Mouse (Mus musculus) hindbrain, embryonic 11.5 days (tissue): ENCODE measurements at regions not wholly inside any gene's neighbourhood (a gene's known extent, or its start where the extent isn't known, plus 50 kb on each side); places are given as distances from the start of the nearest gene placed in this dataset.

Experiments
- ATAC-seq: fragments of 200-750 bp; cut with Nextera tagmentation; 2 replicates; pipeline ENCODE4 v1.8.0; 2017; ENCODE audit warnings: mild to moderate bottlenecking, moderate TSS enrichment, moderate library complexity; ENCODE audit not compliant: low FRiP score
- DNase-seq: peaks from one replicate; pipeline ENCODE4 v3.0.0-alpha.2; 2015; ENCODE audit warnings: low spot score
- H3K27ac ChIP-seq: fragments of 300-500 bp; sonication (generic); 2 replicates; pipeline ENCODE4 v1.5.1; 2014; ENCODE audit warnings: mild to moderate bottlenecking, low read depth, low read length
- H3K27me3 ChIP-seq: fragments of 300-500 bp; sonication (generic); 2 replicates; pipeline ENCODE4 v1.6.1; 2014; ENCODE audit warnings: mild to moderate bottlenecking, low read length, moderate library complexity, mixed read lengths; ENCODE audit not compliant: control insufficient read depth, insufficient read depth
- H3K36me3 ChIP-seq: fragments of 300-500 bp; sonication (generic); 2 replicates; pipeline ENCODE4 v1.6.1; 2014; ENCODE audit warnings: mild to moderate bottlenecking, low read length, moderate library complexity, mixed read lengths; ENCODE audit not compliant: control insufficient read depth, insufficient read depth
- H3K4me1 ChIP-seq: fragments of 300-500 bp; sonication (generic); replicated peaks from 2 replicates; pipeline ENCODE4 v1.6.1; 2014; ENCODE audit warnings: low read length, mixed read lengths; ENCODE audit not compliant: control insufficient read depth, insufficient read depth
- H3K4me2 ChIP-seq: fragments of 300-500 bp; sonication (generic); replicated peaks from 2 replicates; pipeline ENCODE4 v1.6.1; 2014; ENCODE audit warnings: mild to moderate bottlenecking, low read depth, low read length
- H3K4me3 ChIP-seq: fragments of 300-500 bp; sonication (generic); 2 replicates; pipeline ENCODE4 v1.5.1; 2014; ENCODE audit warnings: low read depth, low read length
- H3K9ac ChIP-seq: fragments of 300-500 bp; sonication (generic); 2 replicates; pipeline ENCODE4 v1.6.1; 2014; ENCODE audit warnings: low read depth, low read length
- H3K9me3 ChIP-seq: fragments of 300-500 bp; sonication (generic); 2 replicates; pipeline ENCODE4 v1.6.1; 2016; ENCODE audit warnings: low read length; ENCODE audit not compliant: control insufficient read depth
- WGBS: fragments of 180-500 bp; shearing (Covaris S2); extraction: QIAGEN DNeasy Blood & Tissue Kit; methylation state at CpG from one replicate; pipeline ENCODE4 v1.1.7; 2014; 5-methylcytosine and 5-hydroxymethylcytosine counted together

DNA sequence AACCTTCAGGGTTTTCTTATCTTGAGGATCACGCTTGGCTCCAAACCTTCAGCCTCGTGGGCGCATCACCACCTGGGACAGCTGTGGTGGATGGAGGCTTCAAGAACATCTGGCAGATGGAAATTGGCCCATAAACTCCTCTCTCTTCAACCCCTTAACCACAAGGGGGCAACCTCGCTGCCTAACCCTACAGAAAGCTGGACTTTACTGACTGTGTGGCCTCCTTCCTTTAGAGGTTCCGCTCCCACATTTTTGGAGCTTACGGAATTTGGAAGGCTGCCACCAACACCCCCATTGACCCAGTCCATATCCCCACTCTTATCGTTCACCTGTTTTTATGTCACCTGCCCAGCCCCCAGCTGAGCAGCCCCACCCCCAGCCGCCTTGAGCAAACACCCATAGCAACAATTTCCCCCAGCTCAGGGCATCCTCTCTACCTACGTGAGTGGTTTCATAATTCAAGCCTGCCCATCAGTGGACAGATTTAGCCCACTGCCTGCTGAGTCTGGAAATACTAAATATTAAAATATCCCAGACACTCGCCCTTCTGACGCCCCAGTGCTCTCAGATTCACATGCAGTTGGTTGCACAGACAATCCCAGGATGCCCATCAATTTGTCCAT is 167.0 kb upstream of the Slc22a22 start:
- Histone ChIP-seq H3K27me3 (no peaks in the 10 kb centered on the region), H3K9ac (no peak overlapping the region), H3K4me2 (no peak overlapping the region), H3K9me3 (no peaks in the 10 kb centered on the region), H3K27ac (no peak overlapping the region), H3K4me1 (no peaks in the 10 kb centered on the region), H3K4me3 (no peak overlapping the region), H3K36me3 (no peaks in the 10 kb centered on the region)
- DNase-seq, result peak; percentile 64
- ATAC-seq, result no peak
- WGBS, result 68% methylated on average over 11 of the region's 11 CpGs

DNA sequence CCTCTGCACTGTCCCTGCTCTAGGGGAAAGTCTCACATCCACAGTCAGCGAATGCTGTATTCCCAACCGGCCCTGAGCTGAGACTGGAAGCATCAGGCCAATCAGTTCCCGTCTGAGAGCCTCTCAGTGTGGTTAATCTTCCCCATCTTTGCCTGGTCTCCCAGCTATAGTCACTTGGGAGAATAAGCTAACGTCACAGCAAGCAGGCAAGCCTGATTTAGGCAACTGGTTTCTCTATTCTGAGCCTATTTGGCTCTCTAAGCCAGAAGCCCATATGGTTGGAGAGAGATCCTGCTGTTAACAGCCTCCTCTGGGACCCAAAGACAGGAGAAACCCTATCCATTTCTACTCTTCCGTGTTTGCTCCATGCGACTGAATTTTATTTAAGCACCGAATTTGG is 161.7 kb upstream of the Slc22a22 start:
- no peak overlapping the region for H3K9ac ChIP-seq
- H3K9me3 ChIP-seq, result no peaks in the 10 kb centered on the region
- no peaks in the 10 kb centered on the region for H3K27me3 ChIP-seq
- H3K27ac ChIP-seq, result no peak overlapping the region
- DNase-seq, result no peak
- no peaks in the 10 kb centered on the region for H3K36me3 ChIP-seq
- no peak overlapping the region for H3K4me3 ChIP-seq
- ATAC-seq, result no peak
- 71% methylated on average over 7 of the region's 7 CpGs for WGBS
- H3K4me2 ChIP-seq, result no peak overlapping the region
- no peaks in the 10 kb centered on the region for H3K4me1 ChIP-seq

DNA sequence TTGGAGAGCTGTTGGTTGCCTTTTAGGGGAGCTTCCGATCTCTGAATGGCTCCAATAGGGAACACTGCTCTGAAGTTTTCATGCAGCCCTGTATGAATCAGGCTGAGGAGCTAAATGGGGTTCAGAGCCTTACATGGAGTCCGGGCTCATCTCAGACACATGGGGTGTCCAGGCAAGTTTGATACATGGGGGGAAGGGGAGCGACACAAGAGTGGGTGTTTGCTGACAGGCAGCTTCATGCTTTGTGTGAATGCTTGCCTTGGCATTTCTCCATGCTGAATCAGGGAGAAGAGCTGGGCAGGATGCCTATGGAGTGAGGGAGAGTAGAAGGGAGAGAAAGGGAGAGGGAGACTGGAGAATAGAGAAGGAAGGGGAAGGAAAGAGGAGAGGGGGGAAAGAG is 155.6 kb upstream of the Slc22a22 start:
- H3K4me2 ChIP-seq, result no peak overlapping the region

DNA sequence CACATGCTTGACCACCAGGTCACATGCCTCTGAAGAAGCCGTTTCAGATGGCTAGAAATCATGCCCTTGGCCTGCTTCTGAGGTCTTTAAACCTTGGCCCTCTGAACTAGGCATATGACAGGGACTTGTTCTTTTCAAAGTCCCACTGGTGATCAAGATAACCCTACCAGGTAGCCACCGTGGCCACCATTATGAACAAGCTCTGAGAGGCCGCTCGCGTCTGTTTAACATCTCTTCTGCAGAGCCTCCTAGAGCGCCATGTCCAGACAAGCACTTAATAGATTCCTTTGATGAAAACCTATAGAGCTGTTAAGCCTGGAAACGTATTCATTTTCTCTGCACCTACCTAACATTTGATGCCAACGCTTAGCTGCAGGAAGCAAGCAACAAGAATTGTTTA is 155.1 kb upstream of the Slc22a22 start:
- Histone ChIP-seq H3K4me2 (no peak overlapping the region), H3K27me3 (no peaks in the 10 kb centered on the region), H3K9ac (no peak overlapping the region), H3K9me3 (no peaks in the 10 kb centered on the region), H3K36me3 (no peaks in the 10 kb centered on the region), H3K4me1 (no peaks in the 10 kb centered on the region), H3K27ac (no peak overlapping the region), H3K4me3 (no peak overlapping the region)
- WGBS, result 80% methylated on average over 8 of the region's 8 CpGs
- ATAC-seq, result no peak
- DNase-seq, result no peak

More for the DNA sequence above, 155.6 kb upstream of the Slc22a22 start:
- ATAC-seq, result no peak
- no peaks in the 10 kb centered on the region for H3K36me3 ChIP-seq
- 86% methylated on average over 3 of the region's 3 CpGs for WGBS
- H3K4me3 ChIP-seq, result no peak overlapping the region
- no peaks in the 10 kb centered on the region for H3K9me3 ChIP-seq
- H3K9ac ChIP-seq, result no peak overlapping the region
- H3K27me3 ChIP-seq, result no peaks in the 10 kb centered on the region
- no peak overlapping the region for H3K27ac ChIP-seq
- DNase-seq, result no peak
- H3K4me1 ChIP-seq, result no peaks in the 10 kb centered on the region

DNA sequence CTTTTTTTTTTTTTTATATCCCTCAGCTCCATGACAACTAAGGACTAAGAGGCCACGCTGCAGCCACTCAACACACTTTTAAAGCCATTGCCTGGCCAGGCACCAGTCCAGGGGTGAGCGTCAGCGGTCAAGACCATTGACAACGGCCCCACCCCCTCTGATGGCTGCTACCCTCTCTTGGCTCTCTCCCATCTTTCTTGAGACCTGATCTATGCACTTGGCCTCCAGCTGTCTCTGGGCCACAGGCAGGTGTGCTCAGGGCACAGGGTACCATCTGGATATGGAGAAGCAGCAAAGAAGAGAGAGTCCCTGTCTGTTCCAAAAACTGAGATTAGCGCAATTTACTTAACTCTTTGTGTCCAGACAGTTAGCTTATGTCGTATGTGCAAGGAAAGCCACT is 141.0 kb upstream of the Slc22a22 start:
- H3K9ac ChIP-seq, result no peak overlapping the region
- no peak overlapping the region for H3K4me3 ChIP-seq
- no peaks in the 10 kb centered on the region for H3K36me3 ChIP-seq
- H3K27ac ChIP-seq, result no peak overlapping the region
- 92% methylated on average over 6 of the region's 6 CpGs for WGBS
- no peak overlapping the region for H3K4me2 ChIP-seq
- no peaks in the 10 kb centered on the region for H3K27me3 ChIP-seq
- H3K9me3 ChIP-seq, result no peaks in the 10 kb centered on the region
- no peaks in the 10 kb centered on the region for H3K4me1 ChIP-seq
- DNase-seq (no peak), ATAC-seq (no peak)

DNA sequence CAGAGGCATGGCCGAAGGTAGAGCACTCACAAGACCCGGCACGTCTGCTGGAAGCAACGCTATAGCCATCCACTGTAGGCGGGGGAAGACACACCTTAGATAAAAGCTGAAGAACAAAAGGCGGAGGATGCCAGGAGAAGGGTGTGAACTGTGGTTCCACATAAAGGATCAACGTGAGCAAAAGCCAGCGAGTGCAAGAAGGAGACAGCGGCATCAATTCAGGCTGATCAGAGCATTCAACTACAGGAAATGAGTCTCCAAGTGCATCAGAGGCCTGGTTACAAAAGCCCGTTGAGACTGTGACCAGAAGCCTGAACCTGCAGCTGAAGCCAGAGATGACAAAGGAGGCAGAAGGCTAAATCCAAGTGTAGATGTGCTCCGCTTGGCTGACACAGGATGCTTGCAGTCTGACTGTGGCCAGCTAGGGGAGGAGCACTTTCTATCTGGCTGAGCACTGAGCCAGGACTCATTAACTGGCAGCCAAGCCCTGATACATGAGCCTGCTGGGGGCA is 139.5 kb upstream of the Slc22a22 start:
- Histone ChIP-seq H3K27ac (no peak overlapping the region), H3K4me1 (no peaks in the 10 kb centered on the region), H3K36me3 (no peaks in the 10 kb centered on the region), H3K4me3 (no peak overlapping the region), H3K9me3 (no peaks in the 10 kb centered on the region), H3K9ac (no peak overlapping the region), H3K4me2 (no peak overlapping the region), H3K27me3 (no peaks in the 10 kb centered on the region)
- DNase-seq (no peak), ATAC-seq (no peak)
- WGBS, result 67% methylated on average over 11 of the region's 11 CpGs

DNA sequence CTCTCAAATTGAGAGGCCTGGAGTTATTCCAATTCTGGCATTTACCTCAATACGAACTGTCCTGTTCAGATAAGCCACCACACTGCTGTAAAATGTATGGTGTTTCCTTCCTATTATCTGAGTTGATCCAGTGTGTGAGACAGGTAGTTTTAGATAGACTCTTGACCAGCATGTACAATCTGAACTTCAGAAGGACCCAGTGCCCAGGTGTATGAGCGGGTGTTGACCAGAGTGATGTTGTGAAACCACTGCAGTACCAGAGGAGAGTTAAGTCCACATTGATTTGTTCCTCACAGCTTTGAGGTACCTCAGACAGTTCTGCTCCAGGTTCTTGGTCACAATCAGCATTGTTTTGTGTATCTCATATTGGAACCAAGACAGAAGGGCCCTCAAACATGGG is 132.6 kb upstream of the Slc22a22 start:
- H3K4me1 ChIP-seq, result no peaks in the 10 kb centered on the region
- ATAC-seq, result no peak
- H3K9me3 ChIP-seq, result no peaks in the 10 kb centered on the region
- H3K9ac ChIP-seq, result no peak overlapping the region
- H3K4me2 ChIP-seq, result no peak overlapping the region
- WGBS, result 94% methylated on average over 2 of the region's 2 CpGs
- DNase-seq, result no peak
- no peak overlapping the region for H3K27ac ChIP-seq
- no peak overlapping the region for H3K4me3 ChIP-seq
- no peaks in the 10 kb centered on the region for H3K36me3 ChIP-seq
- no peaks in the 10 kb centered on the region for H3K27me3 ChIP-seq

DNA sequence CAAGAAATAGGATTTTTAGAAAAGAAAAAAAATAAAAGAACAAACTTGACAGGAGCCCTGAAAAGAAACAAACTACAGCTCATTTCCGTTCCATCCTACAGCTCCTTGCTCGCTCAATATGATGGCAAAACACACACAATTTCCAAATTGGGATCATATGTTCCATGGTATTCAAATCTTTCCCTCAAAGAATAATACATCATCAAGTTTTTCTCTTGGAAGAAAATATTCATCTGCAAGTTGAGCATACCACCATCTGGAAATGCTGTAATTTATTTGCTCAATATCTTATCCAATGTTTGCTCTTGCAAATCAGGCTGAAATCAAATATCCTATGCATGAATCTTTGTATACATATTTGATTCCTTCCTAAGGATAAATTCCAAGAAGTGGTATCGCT is 131.1 kb upstream of the Slc22a22 start:
- H3K4me1 ChIP-seq, result no peaks in the 10 kb centered on the region
- no peaks in the 10 kb centered on the region for H3K27me3 ChIP-seq
- no peak overlapping the region for H3K27ac ChIP-seq
- no peak for DNase-seq
- no peak overlapping the region for H3K9ac ChIP-seq
- 86% methylated on average over 3 of the region's 3 CpGs for WGBS
- no peak overlapping the region for H3K4me3 ChIP-seq
- H3K9me3 ChIP-seq, result no peaks in the 10 kb centered on the region
- no peaks in the 10 kb centered on the region for H3K36me3 ChIP-seq
- no peak overlapping the region for H3K4me2 ChIP-seq
- no peak for ATAC-seq

DNA sequence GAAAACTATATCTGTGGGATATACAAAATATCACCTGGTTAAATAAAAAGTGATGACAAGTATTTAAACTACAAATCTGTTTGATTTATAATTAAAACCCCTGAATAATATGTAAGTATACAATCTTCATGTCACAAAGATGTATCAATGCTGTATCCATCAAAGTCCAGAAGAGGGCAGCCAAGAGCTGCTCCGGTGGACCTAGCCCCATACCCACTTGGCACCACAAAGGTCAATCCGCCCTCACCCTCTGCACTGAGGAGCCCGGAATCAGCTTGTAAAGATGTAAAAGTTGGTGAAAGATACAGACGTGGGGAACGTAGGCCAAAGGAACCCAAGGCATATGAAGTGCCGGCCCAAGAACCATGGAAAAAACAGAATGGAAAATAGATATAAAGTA is 123.1 kb upstream of the Slc22a22 start:
- Histone ChIP-seq H3K36me3 (no peaks in the 10 kb centered on the region), H3K27me3 (no peaks in the 10 kb centered on the region), H3K4me2 (no peak overlapping the region), H3K9ac (no peak overlapping the region), H3K4me1 (no peaks in the 10 kb centered on the region), H3K4me3 (no peak overlapping the region), H3K27ac (no peak overlapping the region), H3K9me3 (no peaks in the 10 kb centered on the region)
- DNase-seq (peak; percentile 81), ATAC-seq (peak; percentile 59; the same call in 1 of the 2 replicates)
- WGBS, result 19% methylated on average over 6 of the region's 6 CpGs
